Mouse (Mus musculus) liver, embryonic 14.5 days (tissue): ENCODE results near the gene Sel1l3. TPM values are rescaled to one million over a fixed set of nuclear protein-coding genes. Genes with fewer than 3 reads are reported as not detected.

Source experiments
- ATAC-seq: fragments of 200-750 bp; cut with Nextera tagmentation; 2 replicates; pipeline ENCODE4 v1.8.0; 2017; ENCODE audit warnings: moderate number of reproducible peaks, mild to moderate bottlenecking, moderate library complexity; ENCODE audit not compliant: insufficient read depth
- DNase-seq, 3 experiments: peaks; one replicate each; pipeline ENCODE4 v3.0.0-alpha.2; 2012 to 2013; ENCODE audit warnings: low read depth in 3 of 3, low spot score in 3 of 3
- H3K27ac ChIP-seq: fragments of 300-500 bp; sonication (generic); 2 replicates; pipeline ENCODE4 v1.5.1; 2014; ENCODE audit warnings: moderate library complexity, mild to moderate bottlenecking, control low read depth, inconsistent platforms
- H3K27me3 ChIP-seq: fragments of 300-500 bp; sonication (generic); 2 replicates; pipeline ENCODE4 v1.6.1; 2014; ENCODE audit warnings: mild to moderate bottlenecking, low read length, moderate library complexity; ENCODE audit not compliant: control insufficient read depth, insufficient read depth
- H3K36me3 ChIP-seq: fragments of 300-500 bp; sonication (generic); replicated peaks from 2 replicates; pipeline ENCODE4 v1.6.1; 2014; ENCODE audit warnings: low read depth; ENCODE audit not compliant: control insufficient read depth, insufficient read depth
- H3K4me1 ChIP-seq, 2 experiments: fragments of 200-500 bp in 1 of 2; fragments of 300-500 bp in 1 of 2; sonication (generic) in 1 of 2; replicated peaks; 2 replicates each; pipeline ENCODE4 v1.6.1; 2012 to 2014; ENCODE audit warnings: antibody characterized with exemption in 1 of 2, inconsistent platforms in 1 of 2, low read length in 1 of 2; ENCODE audit not compliant: control insufficient read depth in 2 of 2, insufficient read depth in 2 of 2
- H3K4me2 ChIP-seq: fragments of 300-500 bp; sonication (generic); 2 replicates; pipeline ENCODE4 v1.6.1; 2014; ENCODE audit warnings: low read depth, mild to moderate bottlenecking, control low read depth, moderate library complexity
- H3K4me3 ChIP-seq, 2 experiments: fragments of 200-500 bp in 1 of 2; fragments of 300-500 bp in 1 of 2; sonication (generic) in 1 of 2; 2 replicates each; pipeline ENCODE4 v1.5.1; 2012 to 2014; ENCODE audit warnings: low read depth in 2 of 2, low read length in 2 of 2, mild to moderate bottlenecking in 2 of 2, control low read depth in 1 of 2, inconsistent platforms in 1 of 2, moderate library complexity in 1 of 2; ENCODE audit not compliant: insufficient read depth in 1 of 2
- H3K9ac ChIP-seq: fragments of 300-500 bp; sonication (generic); replicated peaks from 2 replicates; pipeline ENCODE4 v1.6.1; 2014; ENCODE audit warnings: mild to moderate bottlenecking, control low read depth, moderate library complexity
- H3K9me3 ChIP-seq: fragments of 300-500 bp; sonication (generic); 2 replicates; pipeline ENCODE4 v1.6.1; 2016; ENCODE audit warnings: low read length, mixed read lengths; ENCODE audit not compliant: control insufficient read depth
- CTCF ChIP-seq: IDR thresholded peaks from 2 replicates; pipeline ENCODE4 v1.5.1; 2016; ENCODE audit warnings: antibody characterized with exemption, low read depth, control low read depth
- EP300 ChIP-seq: IDR thresholded peaks from 2 replicates; pipeline ENCODE4 v1.6.1; 2016; ENCODE audit warnings: antibody characterized with exemption, low read depth
- WGBS: fragments of 180-500 bp; shearing (Covaris S2); extraction: QIAGEN DNeasy Blood & Tissue Kit; methylation state at CpG from one replicate; pipeline ENCODE4 v1.1.7; 2014; ENCODE audit not compliant: insufficient replicate concordance; 5-methylcytosine and 5-hydroxymethylcytosine counted together
- polyA plus RNA-seq, 2 experiments: library from polyadenylated mRNA; depleted of rRNA in 1 of 2; stranded (reverse) in 1 of 2; unstranded in 1 of 2; fragments of >200 nt; fragmentation: Nextera tagmentation in 1 of 2; extraction: Ambion mirVana in 1 of 2; gene quantifications; 2 replicates each; pipeline versions ENCODE4 v1.2.1 to v1.2.3; 2012 to 2014

The Sel1l3 gene
- polyA plus RNA-seq, 2 experiments = 0.03 to 0.10 TPM

- no peak overlapping the region for H3K4me2 ChIP-seq
- H3K4me3 ChIP-seq = no peak overlapping the region
- H3K9ac ChIP-seq = no peak overlapping the region
- WGBS = 64% methylated on average over 8 of the region's 8 CpGs
- no peaks in the 10 kb centered on the region for H3K9me3 ChIP-seq
- H3K36me3 ChIP-seq = no peaks in the 10 kb centered on the region
- ATAC-seq (no peak), DNase-seq (no peak)
- H3K27me3 ChIP-seq = no peaks in the 10 kb centered on the region
- TF ChIP-seq CTCF (no peak), EP300 (no peak)
- H3K4me1 ChIP-seq = no peaks in the 10 kb centered on the region
- no peak overlapping the region for H3K27ac ChIP-seq
Measured at GRCm38 (mm10) chr5:53236749-53237148, 23.0 kb upstream of the Sel1l3 start.

- TF ChIP-seq EP300 (no peak), CTCF (no peak)
- no peak overlapping the region for H3K4me2 ChIP-seq
- no peak for ATAC-seq
- no peaks in the 10 kb centered on the region for H3K27me3 ChIP-seq
- no peak for DNase-seq
- 21% methylated on average over 5 of the region's 5 CpGs for WGBS
- H3K4me3 ChIP-seq = no peak overlapping the region
- H3K36me3 ChIP-seq = no peaks in the 10 kb centered on the region
- H3K9me3 ChIP-seq = no peaks in the 10 kb centered on the region
- H3K9ac ChIP-seq = no peak overlapping the region
- no peaks in the 10 kb centered on the region for H3K4me1 ChIP-seq
- no peak overlapping the region for H3K27ac ChIP-seq
Measured at GRCm38 (mm10) chr5:53236136-53236535, 22.4 kb upstream of the Sel1l3 start.

GRCm38 (mm10) chr5:53235551-53235950 lies 21.8 kb upstream of the Sel1l3 start:
- Histone ChIP-seq H3K9ac (no peak overlapping the region), H3K27me3 (no peaks in the 10 kb centered on the region), H3K4me2 (no peak overlapping the region), H3K36me3 (no peaks in the 10 kb centered on the region), H3K4me3 (no peak overlapping the region), H3K4me1 (no peaks in the 10 kb centered on the region), H3K27ac (no peak overlapping the region), H3K9me3 (no peaks in the 10 kb centered on the region)
- TF ChIP-seq EP300 = no peak
- no peak for TF ChIP-seq CTCF
- DNase-seq (no peak), ATAC-seq (no peak)
- WGBS = 16% methylated on average over 4 of the region's 4 CpGs

- Histone ChIP-seq H3K4me1 (no peaks in the 10 kb centered on the region), H3K9ac (no peak overlapping the region), H3K27ac (no peak overlapping the region), H3K4me2 (no peak overlapping the region), H3K27me3 (no peaks in the 10 kb centered on the region), H3K9me3 (no peaks in the 10 kb centered on the region), H3K4me3 (no peak overlapping the region), H3K36me3 (no peaks in the 10 kb centered on the region)
- TF ChIP-seq EP300 (no peak), CTCF (no peak)
- WGBS = 66% methylated on average over 4 of the region's 4 CpGs
- DNase-seq (no peak), ATAC-seq (no peak)
Measured at GRCm38 (mm10) chr5:53230560-53230959, 16.8 kb upstream of the Sel1l3 start.

DNA sequence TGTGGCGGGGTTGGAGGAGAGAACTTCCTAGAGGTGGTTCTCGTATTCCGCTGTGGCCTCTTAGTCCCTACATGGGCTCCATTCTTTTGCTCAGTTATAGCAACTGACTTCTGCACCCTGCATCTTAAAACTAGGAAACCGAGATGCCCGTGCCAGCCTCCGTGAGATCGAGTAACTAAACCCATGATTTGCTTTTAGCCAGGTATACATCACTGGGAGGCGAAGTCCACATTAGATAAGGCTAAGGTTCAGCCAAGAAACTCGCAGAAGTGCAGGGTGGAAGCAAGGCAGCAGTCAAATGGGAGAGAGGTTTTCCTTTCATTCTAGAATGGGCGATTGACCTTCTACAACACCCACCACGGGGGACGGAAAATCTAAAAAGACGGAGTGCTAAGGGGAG lies 11.7 kb upstream of the Sel1l3 start:
- no peaks in the 10 kb centered on the region for H3K27me3 ChIP-seq
- no peak overlapping the region for H3K9ac ChIP-seq
- H3K4me3 ChIP-seq = no peak overlapping the region
- H3K27ac ChIP-seq = no peak overlapping the region
- H3K9me3 ChIP-seq = no peaks in the 10 kb centered on the region
- WGBS = 65% methylated on average over 13 of the region's 13 CpGs
- TF ChIP-seq CTCF (no peak), EP300 (no peak)
- H3K36me3 ChIP-seq = no peaks in the 10 kb centered on the region
- ATAC-seq (no peak), DNase-seq (no peak)
- no peak overlapping the region for H3K4me2 ChIP-seq
- no peaks in the 10 kb centered on the region for H3K4me1 ChIP-seq
